Mouse (Mus musculus): ENCODE data around the gene Krtap5-1.

GRCm38 (mm10) chr7:142335151-142335550 is 38.2 kb upstream of the Krtap5-1 start:
- no peak for TF ChIP-seq CHD2 (IDR thresholded peaks at IDR 0.05; ENCODE audit: low read length)
- no peak for TF ChIP-seq SIN3A (IDR thresholded peaks at IDR 0.05; ENCODE audit: low read length)
- TF ChIP-seq TBP (conservative IDR thresholded peaks at IDR 0.05; ENCODE audit: low read depth, low read length), result no peak
- no peak for TF ChIP-seq USF1 (IDR thresholded peaks at IDR 0.05; ENCODE audit: low read depth, low read length)
- no peak for TF ChIP-seq POLR2A (IDR thresholded peaks at IDR 0.05; ENCODE audit: low read depth, low read length)
- no peak for TF ChIP-seq ZMIZ1 (IDR thresholded peaks at IDR 0.05; ENCODE audit: low read depth, low read length)
- TF ChIP-seq EP300 (IDR thresholded peaks at IDR 0.05; ENCODE audit: low read length), result no peak

All from CH12.LX (cell line).